Mouse (Mus musculus) left cerebral cortex, adult 2 months (tissue): ENCODE results near the gene Hist1h4h. TPM values are rescaled to one million over a fixed set of nuclear protein-coding genes. Genes with fewer than 3 reads are reported as not detected.
A peak's percentile ranks its signal among the peaks of the same experiment; 100 is the strongest.

Source experiments
- DNase-seq, 2 experiments: peaks; one replicate each; pipeline ENCODE4 v3.0.0; 2021 to 2022; ENCODE audit warnings: low spot score in 2 of 2, mixed read lengths in 1 of 2; ENCODE audit errors: extremely low spot score in 1 of 2
- H3K27ac ChIP-seq: fragments of 200-600 bp; 2 replicates; pipeline ENCODE4 v1.8.1; 2022
- H3K4me3 ChIP-seq: fragments of 200-600 bp; 2 replicates; pipeline ENCODE4 v1.8.1; 2022
- CTCF ChIP-seq: fragments of 200-600 bp; IDR thresholded peaks from 2 replicates; pipeline ENCODE4 v1.8.1; 2022; ENCODE audit warnings: antibody characterized with exemption, mild to moderate bottlenecking, moderate library complexity
- intact Hi-C: fragments of 180-260 bp; cut with DNase I; formaldehyde crosslinking; loops from one replicate; pipeline ENCODE4 v1.15.1; 2025
- microRNA-seq, 2 experiments: library from miRNA; unstranded; fragments of <30 nt; microRNA quantifications; one replicate each; pipeline ENCODE4 v1.2.0; 2021
- total RNA-seq, 2 experiments: library from RNA; stranded (reverse); gene quantifications; 2 replicates each; pipeline ENCODE4 v1.2.3; 2021

The Hist1h4h gene
- total RNA-seq, 2 experiments from 2014 or later = 289 to 340 TPM

DNA sequence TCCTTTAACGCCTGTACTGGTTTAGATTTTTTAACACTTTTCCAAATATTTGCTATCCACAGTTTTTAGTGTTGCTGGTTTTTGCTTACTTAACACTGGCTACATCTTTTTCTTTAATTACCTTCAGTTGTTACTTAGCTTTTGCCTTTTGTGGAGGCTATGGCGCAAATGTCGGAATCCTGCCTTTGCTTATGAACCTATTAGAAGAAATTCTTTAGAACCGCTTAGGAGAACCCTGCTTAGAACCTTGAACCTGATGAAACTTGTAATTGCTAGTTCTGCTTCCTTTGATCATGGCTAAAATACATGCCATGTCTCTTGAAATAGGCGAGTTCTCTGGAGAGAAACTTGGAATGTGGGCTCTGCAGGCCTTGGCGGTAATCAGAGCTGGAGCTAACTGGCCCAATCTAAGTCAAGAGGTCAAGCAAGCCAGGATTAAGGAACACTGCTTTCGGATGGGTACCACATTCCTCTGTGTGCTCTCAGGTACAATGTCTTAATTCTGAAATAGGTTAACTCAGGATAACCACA, 45.6 kb downstream of the Hist1h4h start:
- TF ChIP-seq CTCF = no peak
- H3K4me3 ChIP-seq = peak overlapping the region; percentile 42
- peak overlapping the region; percentile 80 for H3K27ac ChIP-seq
- intact Hi-C loops = no loop called here
- DNase-seq = no peak

DNA sequence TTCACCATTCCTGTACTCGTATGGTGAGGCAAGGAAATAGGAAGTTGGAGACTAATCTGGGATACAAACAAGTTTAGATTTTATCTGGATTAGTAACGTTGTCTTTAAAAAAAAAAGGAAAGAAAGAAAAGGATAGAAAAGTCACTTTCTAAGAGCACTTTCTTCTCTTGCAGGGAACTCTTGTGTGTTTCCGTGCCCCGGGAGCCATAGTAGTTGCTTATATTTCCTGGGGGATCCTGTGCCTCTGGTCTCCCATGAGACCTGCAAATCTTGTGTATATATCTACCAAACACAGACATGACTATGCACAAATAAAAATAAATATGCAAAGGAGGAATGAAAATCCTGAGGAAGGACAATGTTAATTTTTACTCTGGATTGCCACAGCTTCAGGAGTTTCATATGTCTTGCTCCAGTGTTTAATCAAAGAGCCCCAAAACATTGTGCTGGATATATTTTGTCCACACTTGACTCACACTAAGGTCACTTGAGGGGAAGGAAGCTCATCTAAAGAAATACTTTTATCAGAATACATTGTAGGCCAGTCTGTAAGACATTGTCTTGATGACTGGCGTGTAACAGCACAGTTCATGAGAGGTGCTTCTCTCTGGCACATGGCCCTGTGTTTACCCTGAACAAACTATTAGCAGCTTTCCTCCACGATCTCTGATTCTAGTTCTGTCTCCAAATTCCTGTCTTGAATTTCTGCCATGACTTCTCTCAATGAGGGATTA, 46.2 kb downstream of the Hist1h4h start:
- H3K4me3 ChIP-seq = no peak overlapping the region
- DNase-seq = no peak
- TF ChIP-seq CTCF = no peak
- intact Hi-C loops = no loop called here
- no peak overlapping the region for H3K27ac ChIP-seq

GRCm38 (mm10) chr13:23577835-23578234, 47.0 kb downstream of the Hist1h4h start:
- intact Hi-C loops = no loop called here
- Histone ChIP-seq H3K27ac (no peak overlapping the region), H3K4me3 (no peak overlapping the region)
- DNase-seq = no peak
- TF ChIP-seq CTCF = no peak

Small RNAs within 50 kb of the gene (microRNA-seq; reads per million reads assigned to microRNA genes)
- gene Gm44297 = 0 reads per million in 2 experiments
- 0 reads per million in 2 experiments for gene Gm44359
- gene Gm44394 = 0 to 0.24 reads per million in 2 experiments
- 0 reads per million in 2 experiments for gene n-TStga1

Other genes starting within 250 kb of the Hist1h4h start
- gene Zfp322a, start 161.8 kb upstream of the Hist1h4h start, total RNA-seq = 10 to 100 TPM; 29.8 to 33.3 TPM
- 1 to 10 TPM; 8.9 to 9.8 TPM for gene Abt1, start 107.2 kb upstream of the Hist1h4h start, total RNA-seq
- gene Btn1a1, start 65.1 kb upstream of the Hist1h4h start, total RNA-seq = not detected
- gene Btn2a2, start 42.2 kb upstream of the Hist1h4h start, total RNA-seq = 1 to 10 TPM in 1 of 2 experiments, under 1 TPM in 1; 0.65 to 1.4 TPM
- gene Hist1h2af, start 2.9 kb downstream of the Hist1h4h start, total RNA-seq = 1 to 10 TPM; 2.4 to 4.4 TPM
- gene Hist1h3g, start 4.4 kb downstream of the Hist1h4h start, total RNA-seq = 1 to 10 TPM; 2.6 to 5.1 TPM
- under 1 TPM; 0.61 TPM for gene Hist1h2bh, start 12.3 kb downstream of the Hist1h4h start, total RNA-seq
- 10 to 100 TPM; 12.9 to 15.5 TPM for gene Hist1h3f, start 13.0 kb downstream of the Hist1h4h start, total RNA-seq
- gene Hist1h4f, start 20.6 kb downstream of the Hist1h4h start, total RNA-seq = 100 to 1,000 TPM; 161 to 177 TPM
- 1 to 10 TPM; 3.5 TPM for gene Hist1h1d, start 22.2 kb downstream of the Hist1h4h start, total RNA-seq
- 10 to 100 TPM; 40.1 to 50.4 TPM for gene Hist1h3e, start 31.3 kb downstream of the Hist1h4h start, total RNA-seq
- gene Hist1h2ae, start 40.2 kb downstream of the Hist1h4h start, total RNA-seq = 1 to 10 TPM; 2.4 to 5.0 TPM
- gene Hist1h2bg, start 40.3 kb downstream of the Hist1h4h start, total RNA-seq = 10 to 100 TPM; 68.0 to 71.2 TPM
- gene Hist1h2bf, start 43.1 kb downstream of the Hist1h4h start, total RNA-seq = 10 to 100 TPM; 19.7 to 24.1 TPM
- 1 to 10 TPM; 3.8 to 9.0 TPM for gene Hist1h2ad, start 43.3 kb downstream of the Hist1h4h start, total RNA-seq
- gene Hist1h3d, start 44.7 kb downstream of the Hist1h4h start, total RNA-seq = 1 to 10 TPM; 6.9 to 9.9 TPM
- 100 to 1,000 TPM; 141 to 157 TPM for gene Hist1h4d, start 50.5 kb downstream of the Hist1h4h start, total RNA-seq
- 1 to 10 TPM; 5.4 to 7.9 TPM for gene Hist1h2be, start 90.1 kb downstream of the Hist1h4h start, total RNA-seq
- 10 to 100 TPM; 53.2 to 57.3 TPM for gene Hist1h1e, start 91.5 kb downstream of the Hist1h4h start, total RNA-seq
- gene Hist1h2ac, start 152.9 kb downstream of the Hist1h4h start, total RNA-seq = 1 to 10 TPM; 2.1 to 2.7 TPM
- 10 to 100 TPM; 27.0 to 29.1 TPM for gene Hist1h2bc, start 153.1 kb downstream of the Hist1h4h start, total RNA-seq
- gene Hist1h1t, start 164.8 kb downstream of the Hist1h4h start, total RNA-seq = not detected
- 100 to 1,000 TPM; 103 TPM for gene Hist1h4c, start 167.4 kb downstream of the Hist1h4h start, total RNA-seq
- 1 to 10 TPM; 2.4 to 3.1 TPM for gene Hfe, start 179.8 kb downstream of the Hist1h4h start, total RNA-seq
- 10 to 100 TPM; 53.4 to 53.7 TPM for gene Hist1h1c, start 207.8 kb downstream of the Hist1h4h start, total RNA-seq
- gene Hist1h3c, start 214.6 kb downstream of the Hist1h4h start, total RNA-seq = 1 to 10 TPM; 1.0 to 1.3 TPM
- 10 to 100 TPM; 12.3 to 19.0 TPM for gene Hist1h2bb, start 215.7 kb downstream of the Hist1h4h start, total RNA-seq
- gene Hist1h2ab, start 220.1 kb downstream of the Hist1h4h start, total RNA-seq = 10 to 100 TPM; 19.9 to 21.0 TPM
- 1 to 10 TPM; 6.6 to 7.5 TPM for gene Hist1h3b, start 221.2 kb downstream of the Hist1h4h start, total RNA-seq
- gene Hist1h4b, start 226.0 kb downstream of the Hist1h4h start, total RNA-seq = 10 to 100 TPM; 62.5 to 93.5 TPM
- 10 to 100 TPM; 53.1 to 70.3 TPM for gene Hist1h4a, start 230.2 kb downstream of the Hist1h4h start, total RNA-seq
- gene Hist1h3a, start 231.3 kb downstream of the Hist1h4h start, total RNA-seq = 10 to 100 TPM; 31.1 to 37.0 TPM
- gene Hist1h1a, start 232.6 kb downstream of the Hist1h4h start, total RNA-seq = 10 to 100 TPM; 21.6 to 22.6 TPM
- not detected for gene Trim38, start 238.9 kb downstream of the Hist1h4h start, total RNA-seq